Mouse (Mus musculus) midbrain, embryonic 15.5 days (tissue): ENCODE measurements at regions not wholly inside any gene's neighbourhood (a gene's known extent, or its start where the extent isn't known, plus 50 kb on each side); places are given as distances from the start of the nearest gene placed in this dataset.
"Not testable (repeated sequence)": the region's sequence is repeated elsewhere in the genome, so short reads cannot be mapped to it uniquely, and the experiment has no call there.

Experiments
- ATAC-seq: fragments of 200-750 bp; cut with Nextera tagmentation; replicated peaks from 2 replicates; pipeline ENCODE4 v1.8.0; 2017; ENCODE audit warnings: moderate TSS enrichment
- H3K27ac ChIP-seq: fragments of 300-500 bp; sonication (generic); 2 replicates; pipeline ENCODE4 v1.5.1; 2015; ENCODE audit warnings: mild to moderate bottlenecking, inconsistent platforms
- H3K27me3 ChIP-seq: fragments of 300-500 bp; sonication (generic); replicated peaks from 2 replicates; pipeline ENCODE4 v1.6.1; 2015; ENCODE audit warnings: inconsistent platforms
- H3K36me3 ChIP-seq: fragments of 300-500 bp; sonication (generic); replicated peaks from 2 replicates; pipeline ENCODE4 v1.6.1; 2015; ENCODE audit warnings: inconsistent platforms
- H3K4me1 ChIP-seq: fragments of 300-500 bp; sonication (generic); 2 replicates; pipeline ENCODE4 v1.6.1; 2015; ENCODE audit warnings: inconsistent platforms
- H3K4me2 ChIP-seq: fragments of 300-500 bp; sonication (generic); 2 replicates; pipeline ENCODE4 v1.6.1; 2015; ENCODE audit warnings: inconsistent platforms, mild to moderate bottlenecking, moderate library complexity
- H3K4me3 ChIP-seq: fragments of 300-500 bp; sonication (generic); 2 replicates; pipeline ENCODE4 v1.5.1; 2015; ENCODE audit warnings: mild to moderate bottlenecking, inconsistent platforms
- H3K9ac ChIP-seq: fragments of 300-500 bp; sonication (generic); 2 replicates; pipeline ENCODE4 v1.6.1; 2015; ENCODE audit warnings: mild to moderate bottlenecking, inconsistent platforms
- H3K9me3 ChIP-seq: fragments of 300-500 bp; sonication (generic); 2 replicates; pipeline ENCODE4 v1.6.1; 2016; ENCODE audit warnings: inconsistent platforms
- WGBS: fragments of 180-500 bp; shearing (Covaris S2); methylation state at CpG from one replicate; pipeline ENCODE4 v1.1.7; 2015; ENCODE audit warnings: mixed read lengths; 5-methylcytosine and 5-hydroxymethylcytosine counted together

GRCm38 (mm10) chr9:88259627-88260026, 67.4 kb upstream of the Nt5e start:
- Histone ChIP-seq H3K27me3 (no peaks in the 10 kb centered on the region), H3K9ac (no peak overlapping the region), H3K4me3 (no peak overlapping the region), H3K9me3 (no peaks in the 10 kb centered on the region), H3K27ac (no peak overlapping the region), H3K36me3 (no peaks in the 10 kb centered on the region), H3K4me2 (no peak overlapping the region), H3K4me1 (no peaks in the 10 kb centered on the region)
- no peak for ATAC-seq
- 85% methylated on average over 4 of the region's 4 CpGs for WGBS

- no peak overlapping the region for H3K27ac ChIP-seq
- no peak for ATAC-seq
- no peak overlapping the region for H3K4me3 ChIP-seq
- H3K9ac ChIP-seq: no peak overlapping the region
- no peaks in the 10 kb centered on the region for H3K4me1 ChIP-seq
- H3K36me3 ChIP-seq: no peaks in the 10 kb centered on the region
- WGBS: 74% methylated on average over 2 of the region's 2 CpGs
- H3K4me2 ChIP-seq: no peak overlapping the region
- H3K27me3 ChIP-seq: no peaks in the 10 kb centered on the region
- H3K9me3 ChIP-seq: no peaks in the 10 kb centered on the region
These were observed 66.8 kb upstream of the Nt5e start for GRCm38 (mm10) chr9:88260072-88260635.

- no peak for ATAC-seq
- WGBS: 78% methylated on average over 3 of the region's 3 CpGs
- Histone ChIP-seq H3K36me3 (no peaks in the 10 kb centered on the region), H3K9ac (no peak overlapping the region), H3K27me3 (no peaks in the 10 kb centered on the region), H3K4me2 (no peak overlapping the region), H3K4me3 (no peak overlapping the region), H3K9me3 (no peaks in the 10 kb centered on the region), H3K4me1 (no peaks in the 10 kb centered on the region), H3K27ac (no peak overlapping the region)
These were observed 64.5 kb upstream of the Nt5e start for GRCm38 (mm10) chr9:88262461-88262860.

GRCm38 (mm10) chr9:88266346-88266745, 60.7 kb upstream of the Nt5e start:
- not testable (repeated sequence) for H3K4me1 ChIP-seq, H3K27me3 ChIP-seq, H3K4me3 ChIP-seq, ATAC-seq, H3K9ac ChIP-seq, H3K4me2 ChIP-seq, H3K36me3 ChIP-seq, H3K9me3 ChIP-seq, H3K27ac ChIP-seq
- WGBS: 90% methylated on average over 1 of the region's 1 CpGs

GRCm38 (mm10) chr9:88268811-88269210, 58.2 kb upstream of the Nt5e start:
- H3K36me3 ChIP-seq: no peaks in the 10 kb centered on the region
- no peak overlapping the region for H3K4me2 ChIP-seq
- no peak overlapping the region for H3K4me3 ChIP-seq
- WGBS: 72% methylated on average over 2 of the region's 2 CpGs
- H3K27ac ChIP-seq: no peak overlapping the region
- H3K4me1 ChIP-seq: no peaks in the 10 kb centered on the region
- ATAC-seq: no peak
- no peaks in the 10 kb centered on the region for H3K9me3 ChIP-seq
- H3K9ac ChIP-seq: no peak overlapping the region
- no peaks in the 10 kb centered on the region for H3K27me3 ChIP-seq

- no peaks in the 10 kb centered on the region for H3K9me3 ChIP-seq
- 90% methylated on average over 5 of the region's 5 CpGs for WGBS
- H3K4me1 ChIP-seq: no peaks in the 10 kb centered on the region
- no peak for ATAC-seq
- H3K27me3 ChIP-seq: no peaks in the 10 kb centered on the region
- no peak overlapping the region for H3K4me3 ChIP-seq
- H3K36me3 ChIP-seq: no peaks in the 10 kb centered on the region
- no peak overlapping the region for H3K9ac ChIP-seq
- no peak overlapping the region for H3K27ac ChIP-seq
- no peak overlapping the region for H3K4me2 ChIP-seq
These were observed 57.8 kb upstream of the Nt5e start for GRCm38 (mm10) chr9:88269216-88269615.

- Histone ChIP-seq H3K4me2 (no peak overlapping the region), H3K27me3 (no peaks in the 10 kb centered on the region), H3K36me3 (no peaks in the 10 kb centered on the region), H3K4me3 (no peak overlapping the region), H3K27ac (no peak overlapping the region), H3K9me3 (no peaks in the 10 kb centered on the region), H3K4me1 (no peaks in the 10 kb centered on the region), H3K9ac (no peak overlapping the region)
- WGBS: 86% methylated on average over 1 of the region's 1 CpGs
- no peak for ATAC-seq
These were observed 56.2 kb upstream of the Nt5e start for GRCm38 (mm10) chr9:88270836-88271235.

GRCm38 (mm10) chr9:88273304-88273703, 53.7 kb upstream of the Nt5e start:
- Histone ChIP-seq H3K4me1 (no peaks in the 10 kb centered on the region), H3K36me3 (no peaks in the 10 kb centered on the region), H3K4me2 (no peak overlapping the region), H3K4me3 (no peak overlapping the region), H3K27me3 (no peaks in the 10 kb centered on the region), H3K9ac (no peak overlapping the region), H3K9me3 (no peaks in the 10 kb centered on the region), H3K27ac (no peak overlapping the region)
- 86% methylated on average over 4 of the region's 4 CpGs for WGBS
- ATAC-seq: no peak

GRCm38 (mm10) chr9:88274040-88274439, 53.0 kb upstream of the Nt5e start:
- H3K9ac ChIP-seq: no peak overlapping the region
- no peak overlapping the region for H3K4me2 ChIP-seq
- H3K4me3 ChIP-seq: no peak overlapping the region
- ATAC-seq: no peak
- no peaks in the 10 kb centered on the region for H3K36me3 ChIP-seq
- H3K4me1 ChIP-seq: no peaks in the 10 kb centered on the region
- H3K27me3 ChIP-seq: no peaks in the 10 kb centered on the region
- H3K27ac ChIP-seq: no peak overlapping the region
- H3K9me3 ChIP-seq: no peaks in the 10 kb centered on the region

GRCm38 (mm10) chr9:88274681-88275336, 52.2 kb upstream of the Nt5e start:
- Histone ChIP-seq H3K27ac (no peak overlapping the region), H3K36me3 (no peaks in the 10 kb centered on the region), H3K27me3 (no peaks in the 10 kb centered on the region), H3K4me2 (no peak overlapping the region), H3K9me3 (no peaks in the 10 kb centered on the region), H3K9ac (no peak overlapping the region), H3K4me1 (no peaks in the 10 kb centered on the region), H3K4me3 (no peak overlapping the region)
- WGBS: 87% methylated on average over 3 of the region's 3 CpGs
- ATAC-seq: no peak

- no peaks in the 10 kb centered on the region for H3K9me3 ChIP-seq
- no peaks in the 10 kb centered on the region for H3K27me3 ChIP-seq
- no peak for ATAC-seq
- no peak overlapping the region for H3K9ac ChIP-seq
- no peak overlapping the region for H3K4me2 ChIP-seq
- H3K4me3 ChIP-seq: no peak overlapping the region
- no peak overlapping the region for H3K27ac ChIP-seq
- 90% methylated on average over 3 of the region's 3 CpGs for WGBS
- H3K36me3 ChIP-seq: no peaks in the 10 kb centered on the region
- no peaks in the 10 kb centered on the region for H3K4me1 ChIP-seq
These were observed 50.9 kb upstream of the Nt5e start for GRCm38 (mm10) chr9:88276023-88276568.

GRCm38 (mm10) chr9:88277031-88277430, 50.0 kb upstream of the Nt5e start:
- no peak overlapping the region for H3K4me2 ChIP-seq
- H3K4me1 ChIP-seq: no peaks in the 10 kb centered on the region
- H3K27me3 ChIP-seq: no peaks in the 10 kb centered on the region
- ATAC-seq: no peak
- H3K9ac ChIP-seq: no peak overlapping the region
- no peaks in the 10 kb centered on the region for H3K36me3 ChIP-seq
- H3K9me3 ChIP-seq: no peaks in the 10 kb centered on the region
- WGBS: 89% methylated on average over 6 of the region's 6 CpGs
- H3K4me3 ChIP-seq: no peak overlapping the region
- no peak overlapping the region for H3K27ac ChIP-seq
